Mouse (Mus musculus) skeletal muscle tissue, postnatal 0 days (tissue): ENCODE data around the gene Gm7324. TPM values are rescaled to one million over a fixed set of nuclear protein-coding genes. Genes with fewer than 3 reads are reported as not detected.

Experiments
- polyA plus RNA-seq: library from polyadenylated mRNA; unstranded; fragments of >200 nt; fragmentation: Nextera tagmentation; extraction: Ambion mirVana; gene quantifications from 2 replicates; pipeline ENCODE4 v1.2.1, GENCODE M21; 2015

The Gm7324 gene
- polyA plus RNA-seq, result 0.18 and 0.55 TPM in 2 replicates

DNA sequence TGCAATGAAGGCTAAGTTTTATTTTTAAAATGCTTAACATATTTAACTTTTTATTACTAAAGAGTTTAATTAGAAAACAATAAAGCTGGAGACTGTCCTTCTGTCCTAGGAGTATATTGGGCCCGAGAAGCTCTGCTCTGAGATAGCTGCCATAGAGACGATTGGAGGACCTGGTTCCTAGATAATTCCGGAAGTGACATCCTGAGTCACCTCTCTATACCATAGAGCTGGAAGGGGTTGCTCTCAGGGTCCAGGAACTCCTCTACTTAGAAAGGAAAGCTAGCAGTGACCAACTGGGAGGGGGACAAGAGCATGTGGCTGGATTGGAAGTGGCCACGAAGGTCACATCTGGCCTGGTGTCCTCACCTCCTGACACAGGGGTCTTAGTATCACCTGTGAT is at the start of gene Gm7324:
Gene Gm7324 (plus strand): TSS at position 208 of the 400 bp plus-strand sequence.

DNA sequence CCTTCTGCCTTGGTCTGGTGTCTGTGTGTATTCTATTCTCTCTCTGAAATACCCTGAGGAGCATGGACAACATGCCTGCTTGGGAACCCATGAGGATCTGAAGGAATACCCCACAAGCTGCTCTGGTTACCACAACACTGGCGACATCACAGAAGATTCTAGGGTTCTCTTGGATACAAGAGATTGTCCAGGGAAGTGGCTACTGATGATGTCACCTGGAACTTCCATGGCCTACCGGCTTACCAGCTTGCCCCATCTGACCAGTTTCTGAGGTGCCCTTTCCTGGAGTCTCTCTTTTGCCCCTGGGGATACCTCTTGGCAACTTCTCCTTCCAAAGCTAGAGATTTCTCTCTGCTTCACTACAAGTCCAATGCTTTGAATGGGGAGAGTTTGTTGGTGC is 20.5 kb upstream of the Gm7324 start, which contains the start of gene Gm8165:
Gene Gm8165 (minus strand): TSS at position 101 of the 400 bp plus-strand sequence.

DNA sequence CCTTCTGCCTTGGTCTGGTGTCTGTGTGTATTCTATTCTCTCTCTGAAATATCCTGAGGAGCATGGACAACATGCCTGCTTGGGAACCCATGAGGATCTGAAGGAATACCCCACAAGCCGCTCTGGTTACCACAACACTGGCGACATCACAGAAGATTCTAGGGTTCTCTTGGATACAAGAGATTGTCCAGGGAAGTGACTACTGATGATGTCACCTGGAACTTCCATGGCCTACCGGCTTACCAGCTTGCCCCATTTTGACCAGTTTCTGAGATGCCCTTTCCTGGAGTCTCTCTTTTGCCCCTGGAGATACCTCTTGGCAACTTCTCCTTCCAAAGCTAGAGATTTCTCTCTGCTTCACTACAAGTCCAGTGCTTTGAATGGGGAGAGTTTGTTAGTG is 29.8 kb downstream of the Gm7324 start, which contains the start of gene Gm16506:
Gene Gm16506 (minus strand): TSS at position 101 of the 400 bp plus-strand sequence.

DNA sequence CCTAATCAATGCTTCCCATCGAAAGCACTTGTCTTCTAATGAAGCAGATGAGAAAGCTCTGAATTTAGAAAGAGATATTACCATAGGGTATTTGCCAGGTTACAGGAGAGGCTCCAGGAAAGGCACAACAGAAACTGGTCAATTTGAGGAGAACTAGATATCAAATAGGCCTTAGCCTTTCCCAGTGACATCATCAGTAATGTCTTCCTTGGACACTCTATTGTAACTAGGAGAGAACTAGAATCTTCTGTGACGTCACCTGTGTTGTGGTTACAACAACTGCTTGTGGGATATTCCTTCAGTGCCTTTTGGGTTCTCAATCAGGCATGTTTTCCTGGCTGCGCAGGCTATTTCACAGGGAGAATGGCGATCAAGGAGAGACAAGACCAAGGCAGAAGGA is 49.9 kb downstream of the Gm7324 start, which contains the start of gene Gm6526:
Gene Gm6526 (plus strand): TSS at position 301 of the 400 bp plus-strand sequence.

Other genes with a start within 250 kb of the Gm7324 start
- gene Gm5799, start 154.3 kb upstream of the Gm7324 start, polyA plus RNA-seq, result not detected in 2 replicates
- not detected in 2 replicates for gene Gm17654, start 118.7 kb upstream of the Gm7324 start, polyA plus RNA-seq
- not detected in 2 replicates for gene Gm10375, start 89.8 kb upstream of the Gm7324 start, polyA plus RNA-seq
- not detected in 2 replicates for gene Gm8165, start 20.6 kb upstream of the Gm7324 start, polyA plus RNA-seq
- gene Gm16506, start 29.7 kb downstream of the Gm7324 start, polyA plus RNA-seq, result not detected in 2 replicates
- not detected in 2 replicates for gene Gm6526, start 50.0 kb downstream of the Gm7324 start, polyA plus RNA-seq
- gene Gm8180, start 86.9 kb downstream of the Gm7324 start, polyA plus RNA-seq, result not detected in 2 replicates
- not detected in 2 replicates for gene Ear1, start 177.7 kb downstream of the Gm7324 start, polyA plus RNA-seq
- not detected in 2 replicates for gene Ear10, start 225.7 kb downstream of the Gm7324 start, polyA plus RNA-seq
- gene Gm8113, start 227.6 kb downstream of the Gm7324 start, polyA plus RNA-seq, result 0.94 and 1.1 TPM in 2 replicates